Mouse (Mus musculus) cortical plate, adult 2 months (tissue): ENCODE results near the gene Patl2. TPM values are rescaled to one million over a fixed set of nuclear protein-coding genes. Genes with fewer than 3 reads are reported as not detected.
"Not testable (repeated sequence)": the region's sequence is repeated elsewhere in the genome, so short reads cannot be mapped to it uniquely, and the experiment has no call there.

ENCODE experiments used
- H3K27ac ChIP-seq: fragments of 200-500 bp; 2 replicates; pipeline ENCODE4 v1.5.1; 2012; ENCODE audit warnings: low read length, control low read depth, inconsistent platforms; ENCODE audit not compliant: insufficient read depth
- H3K4me1 ChIP-seq: fragments of 200-500 bp; 2 replicates; pipeline ENCODE4 v1.6.1; 2011; ENCODE audit warnings: low read length; ENCODE audit not compliant: control insufficient read depth, insufficient read depth
- H3K4me3 ChIP-seq: fragments of 200-500 bp; 2 replicates; pipeline ENCODE4 v1.5.1; 2011; ENCODE audit warnings: mild to moderate bottlenecking, low read length, control low read depth; ENCODE audit not compliant: insufficient read depth
- CTCF ChIP-seq: fragments of 200-500 bp; IDR thresholded peaks from 2 replicates; pipeline ENCODE4 v1.5.1; 2011; ENCODE audit warnings: mild to moderate bottlenecking, control low read depth, low read length; ENCODE audit not compliant: insufficient read depth; ENCODE audit errors: extremely low read depth
- POLR2A ChIP-seq: fragments of 200-500 bp; IDR thresholded peaks from 2 replicates; pipeline ENCODE4 v1.6.1; 2011; ENCODE audit warnings: mild to moderate bottlenecking, low read length, control low read depth; ENCODE audit not compliant: insufficient read depth; ENCODE audit errors: extremely low read depth
- polyA plus RNA-seq: library from polyadenylated mRNA; depleted of rRNA; stranded (reverse); fragments of >200 nt; gene quantifications from 2 replicates; pipeline ENCODE4 v1.2.3, GENCODE M21; 2012

Patl2 gene
- polyA plus RNA-seq, 1 experiment: 0.08 TPM

DNA sequence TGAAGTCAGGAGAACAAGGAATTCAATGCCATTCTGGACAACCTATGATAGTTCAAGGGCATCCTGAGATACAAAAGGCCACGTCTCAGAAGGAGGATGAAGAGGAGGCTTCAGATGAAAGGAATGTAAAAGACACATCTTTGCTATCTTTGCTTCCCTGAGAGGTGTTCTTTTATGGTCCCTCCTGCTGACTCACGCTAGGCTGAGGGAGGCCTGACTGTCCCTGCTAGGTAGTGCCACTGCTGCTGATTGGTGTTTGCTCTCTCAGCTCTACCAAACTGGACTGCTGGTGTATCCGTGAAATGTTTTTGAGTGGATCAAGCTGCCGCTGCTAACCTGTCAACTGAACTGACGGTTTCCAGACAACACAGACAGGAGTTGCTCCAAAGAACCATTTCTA lies 35.8 kb upstream of the Patl2 start:
- no peak overlapping the region for H3K4me3 ChIP-seq
- no peak overlapping the region for H3K27ac ChIP-seq
- TF ChIP-seq CTCF (no peak), POLR2A (no peak)
- no peaks in the 10 kb centered on the region for H3K4me1 ChIP-seq

DNA sequence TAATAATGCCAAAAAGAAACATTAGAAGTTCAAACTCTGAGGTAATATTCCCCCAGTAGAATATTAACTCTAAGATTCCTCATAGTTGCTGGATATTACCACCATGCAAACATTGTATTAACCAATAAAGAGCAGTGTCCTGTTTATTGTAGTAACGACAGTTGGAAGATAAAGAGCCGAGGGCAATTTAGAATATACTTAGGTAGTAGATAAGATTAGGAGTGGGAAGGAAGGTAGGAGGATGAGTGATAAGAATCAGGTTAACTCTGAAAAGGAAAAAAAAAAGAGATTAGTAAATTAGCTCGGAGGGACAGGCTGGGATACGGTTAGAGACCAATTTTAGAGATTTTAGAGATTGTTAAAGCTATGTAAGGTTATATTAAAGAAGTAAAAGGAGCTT lies 35.4 kb upstream of the Patl2 start:
- Histone ChIP-seq H3K27ac (no peak overlapping the region), H3K4me3 (no peak overlapping the region), H3K4me1 (no peaks in the 10 kb centered on the region)
- TF ChIP-seq CTCF: no peak
- TF ChIP-seq POLR2A: no peak

DNA sequence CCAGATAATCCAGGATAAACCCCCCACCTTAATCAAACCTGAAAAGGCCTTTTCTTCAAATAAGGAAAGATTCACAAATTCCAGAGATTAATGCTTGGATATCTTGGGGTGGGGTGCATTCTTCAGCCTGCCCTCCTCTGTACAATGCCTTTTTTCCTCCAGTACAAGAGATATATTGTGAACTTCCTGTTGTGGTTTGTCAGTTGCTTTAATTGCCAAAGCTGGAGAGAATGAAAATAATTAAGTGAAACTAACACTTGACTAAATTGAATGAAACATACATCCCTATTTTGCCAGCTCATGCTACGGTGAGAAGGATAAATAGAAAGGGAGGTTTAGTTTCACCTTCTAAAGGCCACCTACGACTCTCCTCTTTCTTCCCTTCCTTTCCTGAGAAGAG lies 32.2 kb upstream of the Patl2 start:
- H3K27ac ChIP-seq: no peak overlapping the region
- H3K4me3 ChIP-seq: no peak overlapping the region
- TF ChIP-seq CTCF (no peak), POLR2A (no peak)
- H3K4me1 ChIP-seq: no peaks in the 10 kb centered on the region

DNA sequence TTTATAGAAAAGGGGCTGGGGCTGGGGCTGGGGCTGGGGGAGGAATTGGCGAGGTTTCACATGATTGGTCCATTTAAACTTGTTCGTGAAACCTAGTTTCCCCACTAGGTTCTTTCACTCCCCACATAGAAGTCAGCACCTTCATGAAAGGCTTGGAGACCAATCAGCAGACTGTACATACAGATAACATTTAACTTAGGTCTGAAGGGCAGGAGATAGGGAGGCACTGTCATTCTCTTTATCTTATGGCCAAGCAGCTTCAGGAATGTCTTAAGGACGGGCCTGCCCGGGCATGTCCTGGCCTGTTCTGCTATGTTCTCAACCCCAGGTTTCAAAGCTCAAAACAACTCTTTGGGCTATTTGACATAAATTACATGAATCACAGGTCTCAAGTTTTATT lies 31.1 kb upstream of the Patl2 start:
- not testable (repeated sequence) for H3K27ac ChIP-seq, H3K4me3 ChIP-seq, H3K4me1 ChIP-seq

DNA sequence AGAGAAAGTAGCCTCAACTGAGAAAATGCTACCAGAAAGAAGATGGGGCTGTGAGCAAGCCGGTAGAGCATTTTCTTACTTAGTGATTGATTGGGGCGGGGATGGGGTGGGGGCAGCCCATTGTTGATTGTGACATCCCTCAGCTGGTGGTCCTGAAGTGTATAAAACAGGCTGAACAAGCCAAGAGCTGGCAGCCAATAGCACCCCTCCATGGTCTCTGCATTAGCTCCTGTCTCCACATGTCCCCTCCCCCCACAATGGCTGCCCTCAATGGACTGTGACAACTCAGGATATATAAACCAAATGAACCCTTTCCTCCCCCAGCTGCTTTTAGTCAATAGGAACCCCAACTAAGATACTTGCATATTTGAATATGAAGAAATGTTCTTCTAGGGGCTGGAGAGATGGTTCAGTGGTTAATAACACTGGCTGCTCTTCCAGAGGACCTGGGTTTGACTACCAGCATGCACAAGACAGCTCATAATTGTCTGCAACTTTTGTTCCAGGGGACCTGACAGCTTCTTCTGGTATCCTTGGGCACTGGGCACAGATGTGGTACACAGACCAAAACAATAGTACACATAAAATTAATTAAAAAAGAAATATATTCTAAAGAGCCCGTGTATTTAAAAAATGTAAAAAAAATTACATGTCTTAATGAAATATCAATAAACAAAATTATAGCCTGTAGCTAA lies 24.7 kb upstream of the Patl2 start:
- Histone ChIP-seq H3K4me1 (no peaks in the 10 kb centered on the region), H3K27ac (no peak overlapping the region), H3K4me3 (no peak overlapping the region)
- TF ChIP-seq POLR2A (no peak), CTCF (no peak)

DNA sequence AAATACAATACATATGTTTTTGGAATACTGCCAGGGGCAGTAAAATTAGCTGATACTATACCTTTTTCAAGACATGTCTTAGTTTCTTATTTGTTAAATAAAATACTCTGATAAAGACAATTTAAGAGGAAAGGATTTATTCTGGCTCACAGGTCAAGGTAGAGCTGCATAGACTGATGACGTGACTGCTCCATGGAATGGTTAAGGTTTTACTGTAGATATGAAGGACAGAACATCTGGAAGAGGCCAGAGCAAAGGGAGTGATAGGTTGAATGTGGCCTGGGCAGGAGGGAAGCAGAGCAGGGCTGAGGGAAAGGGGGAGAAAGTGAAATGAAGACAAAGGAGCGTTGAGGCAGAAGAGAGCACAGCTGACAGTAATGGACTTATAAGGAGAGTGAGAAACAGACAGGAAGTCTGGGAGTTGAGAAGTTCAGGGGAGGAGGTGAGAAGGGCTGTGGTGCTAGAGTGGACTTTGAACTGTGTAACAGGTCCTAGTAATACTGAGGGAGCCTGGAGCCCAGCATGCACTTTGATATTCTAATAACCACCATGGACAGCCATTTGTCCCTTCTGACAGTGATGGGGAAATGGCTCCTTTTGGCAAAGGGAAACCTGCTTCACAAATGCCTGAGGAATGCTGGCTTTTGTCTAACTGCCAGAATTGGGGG lies 20.6 kb upstream of the Patl2 start:
- no peak overlapping the region for H3K4me3 ChIP-seq
- TF ChIP-seq POLR2A (no peak), CTCF (no peak)

DNA sequence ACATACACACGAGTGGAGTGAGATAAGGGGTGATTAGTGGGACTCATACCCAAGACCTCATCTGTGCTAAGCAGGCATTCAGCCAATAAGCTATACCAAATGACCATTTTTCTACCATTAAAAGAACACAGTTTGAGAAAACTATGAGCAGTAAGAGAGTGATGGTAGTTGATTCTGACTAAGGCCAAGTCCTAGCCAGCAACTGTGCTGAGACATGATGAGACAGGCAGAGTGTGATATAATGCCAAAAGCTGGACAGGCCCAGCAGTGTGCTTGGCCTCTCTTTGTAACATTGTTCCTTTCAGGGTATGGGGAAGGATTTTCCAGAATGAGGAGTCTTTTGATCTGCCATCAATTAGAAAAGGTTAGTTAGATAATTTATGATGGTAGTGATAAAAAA lies 15.5 kb upstream of the Patl2 start:
- no peak for TF ChIP-seq POLR2A
- TF ChIP-seq CTCF: no peak
- Histone ChIP-seq H3K4me1 (no peaks in the 10 kb centered on the region), H3K4me3 (no peak overlapping the region), H3K27ac (no peak overlapping the region)

More for the DNA sequence above, 20.6 kb upstream of the Patl2 start:
- Histone ChIP-seq H3K27ac (no peak overlapping the region), H3K4me1 (no peaks in the 10 kb centered on the region)

DNA sequence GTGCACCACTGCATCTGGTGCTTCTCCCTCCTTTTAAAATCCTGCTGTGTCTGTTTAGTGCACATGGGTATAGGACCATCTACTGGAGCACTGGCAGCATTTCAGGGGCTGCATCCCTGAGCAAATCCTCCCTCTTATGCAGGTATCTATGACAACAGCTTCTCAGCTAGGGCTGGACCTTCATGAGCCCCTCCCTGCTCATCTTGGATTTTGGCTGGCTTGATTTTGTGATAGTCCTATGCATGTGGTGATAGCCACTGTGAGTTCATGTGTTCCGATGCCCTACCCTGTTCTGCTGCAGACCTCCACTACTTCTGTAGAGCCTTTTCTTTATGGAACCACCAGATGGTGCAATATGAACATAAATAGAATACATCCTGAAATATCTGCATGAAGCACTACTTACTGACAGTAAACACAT lies 8.5 kb upstream of the Patl2 start:
- no peaks in the 10 kb centered on the region for H3K4me1 ChIP-seq
- TF ChIP-seq POLR2A: no peak
- peak; percentile 48 for TF ChIP-seq CTCF
- no peak overlapping the region for H3K27ac ChIP-seq
- no peak overlapping the region for H3K4me3 ChIP-seq

DNA sequence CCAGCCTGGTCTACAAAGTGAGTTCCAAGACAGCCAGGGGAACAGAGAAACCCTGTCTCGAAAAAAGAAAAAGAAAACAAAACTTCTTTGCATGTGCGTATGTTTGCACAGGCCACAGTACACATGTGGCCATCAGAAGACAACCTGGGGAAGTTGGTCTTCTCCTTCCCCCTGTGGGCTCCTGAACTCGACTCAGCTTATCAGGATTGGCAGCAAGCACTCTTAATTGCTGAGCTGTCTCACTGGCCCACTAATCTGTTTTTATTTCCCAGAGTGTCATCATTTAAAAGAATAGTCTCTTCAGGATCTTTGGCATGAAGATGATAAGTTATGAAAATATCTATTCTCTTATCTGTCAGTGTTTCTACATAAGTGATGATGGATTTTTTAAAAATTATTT lies 5.9 kb upstream of the Patl2 start:
- TF ChIP-seq POLR2A (no peak), CTCF (no peak)
- no peak overlapping the region for H3K4me3 ChIP-seq

DNA sequence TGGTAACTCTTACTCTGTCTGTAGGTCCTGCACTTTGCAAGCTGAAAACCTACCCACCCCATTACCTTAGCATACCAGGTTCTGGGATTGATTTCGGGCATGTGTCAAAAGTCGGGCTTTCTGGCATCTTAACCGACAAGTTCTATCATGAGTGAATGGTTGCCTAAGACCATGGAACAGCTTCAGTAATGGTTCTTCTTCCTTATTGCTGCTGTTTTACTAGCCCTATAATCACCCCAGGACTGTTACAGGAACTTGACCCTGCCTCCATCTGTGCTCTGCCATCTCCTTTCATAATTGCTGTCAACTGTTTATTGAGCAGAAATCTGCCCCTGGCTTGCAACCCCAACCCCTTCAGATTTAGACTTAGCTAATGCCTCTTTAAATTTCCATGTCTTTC lies 762 bp upstream of the Patl2 start:
- Histone ChIP-seq H3K4me1 (no peaks in the 10 kb centered on the region), H3K4me3 (no peak overlapping the region), H3K27ac (no peak overlapping the region)
- no peak for TF ChIP-seq CTCF
- no peak for TF ChIP-seq POLR2A

More for the DNA sequence above, 5.9 kb upstream of the Patl2 start:
- H3K27ac ChIP-seq: no peak overlapping the region
- H3K4me1 ChIP-seq: no peaks in the 10 kb centered on the region

DNA sequence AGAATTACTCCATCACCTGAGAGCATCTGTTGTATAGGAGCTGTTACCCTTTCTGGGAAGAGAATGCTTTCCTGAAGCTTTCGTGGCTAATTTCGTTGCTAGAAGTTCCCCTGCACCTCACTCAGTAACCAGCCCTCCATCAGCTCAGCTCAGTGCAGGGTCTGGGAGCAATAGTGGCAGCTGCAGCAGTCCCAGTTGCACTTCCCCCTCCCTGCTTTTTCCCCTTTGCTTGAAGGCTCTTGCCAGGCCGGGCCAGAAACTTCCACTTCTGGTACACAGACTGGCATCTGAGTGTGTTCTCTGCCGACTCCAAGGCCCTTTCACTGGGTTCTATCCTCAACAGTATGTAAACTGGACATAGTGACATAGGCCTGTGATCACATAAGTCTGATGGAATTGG lies 903 bp downstream of the Patl2 start:
- H3K4me1 ChIP-seq: no peaks in the 10 kb centered on the region
- TF ChIP-seq POLR2A: no peak
- H3K27ac ChIP-seq: no peak overlapping the region
- H3K4me3 ChIP-seq: no peak overlapping the region
